Mouse (Mus musculus): Measurements from ENCODE around the gene Shank2. TPM values are rescaled to one million over a fixed set of nuclear protein-coding genes. Genes with fewer than 3 reads are reported as not detected.

The Shank2 gene
- 2.1 and 2.4 TPM in 2 replicates for polyA plus RNA-seq (2014; fragmentation: Nextera tagmentation; extraction: Ambion mirVana)

- DNase-seq (ENCODE audit: low spot score) (no peak), ATAC-seq (ENCODE audit: insufficient read depth, low FRiP score, low TSS enrichment) (no peak)
- Histone ChIP-seq H3K27me3 (ENCODE audit: control insufficient read depth, insufficient read depth, low read length) (no peaks in the 10 kb centered on the region), H3K4me1 (ENCODE audit: control insufficient read depth, insufficient read depth, low read length) (no peaks in the 10 kb centered on the region), H3K9ac (ENCODE audit: low read length) (no peak within 1 kb of the TSS), H3K36me3 (ENCODE audit: control insufficient read depth, insufficient read depth, low read length) (no peaks in the 10 kb centered on the region), H3K27ac (ENCODE audit: low read depth, low read length) (no peak within 1 kb of the TSS), H3K4me2 (ENCODE audit: low read depth) (no peak within 1 kb of the TSS), H3K9me3 (ENCODE audit: control insufficient read depth, low read length) (no peaks in the 10 kb centered on the region), H3K4me3 (ENCODE audit: low read depth, low read length) (no peak within 1 kb of the TSS)
- WGBS: 86% methylated on average over 3 of the region's 3 CpGs
Measured at GRCm38 (mm10) chr7:144001628-144002027, at the start of gene Shank2. Shank2 (plus strand) TSS chr7:144001928.

- H3K27me3 ChIP-seq (ENCODE audit: control insufficient read depth, insufficient read depth, low read length): no peaks in the 10 kb centered on the region
- H3K4me2 ChIP-seq (ENCODE audit: low read depth): no peak overlapping the region
- H3K4me3 ChIP-seq (ENCODE audit: low read depth, low read length): no peak overlapping the region
- H3K9ac ChIP-seq (ENCODE audit: low read length): no peak overlapping the region
- no peak for DNase-seq (ENCODE audit: low spot score)
- 78% methylated on average over 3 of the region's 3 CpGs for WGBS
- H3K9me3 ChIP-seq (ENCODE audit: control insufficient read depth, low read length): no peaks in the 10 kb centered on the region
- no peak for ATAC-seq (ENCODE audit: insufficient read depth, low FRiP score, low TSS enrichment)
- no peaks in the 10 kb centered on the region for H3K4me1 ChIP-seq (ENCODE audit: control insufficient read depth, insufficient read depth, low read length)
- H3K36me3 ChIP-seq (ENCODE audit: control insufficient read depth, insufficient read depth, low read length): no peaks in the 10 kb centered on the region
- no peak overlapping the region for H3K27ac ChIP-seq (ENCODE audit: low read depth, low read length)
Measured at GRCm38 (mm10) chr7:143952130-143952529, 49.6 kb upstream of the Shank2 start.

- ATAC-seq (ENCODE audit: insufficient read depth, low FRiP score, low TSS enrichment) (no peak), DNase-seq (ENCODE audit: low spot score) (no peak)
- H3K27ac ChIP-seq (ENCODE audit: low read depth, low read length): no peak overlapping the region
- H3K4me2 ChIP-seq (ENCODE audit: low read depth): no peak overlapping the region
- H3K27me3 ChIP-seq (ENCODE audit: control insufficient read depth, insufficient read depth, low read length): no peaks in the 10 kb centered on the region
- H3K4me3 ChIP-seq (ENCODE audit: low read depth, low read length): no peak overlapping the region
- WGBS: 83% methylated on average over 6 of the region's 6 CpGs
- H3K9ac ChIP-seq (ENCODE audit: low read length): no peak overlapping the region
- H3K4me1 ChIP-seq (ENCODE audit: control insufficient read depth, insufficient read depth, low read length): no peaks in the 10 kb centered on the region
- no peaks in the 10 kb centered on the region for H3K9me3 ChIP-seq (ENCODE audit: control insufficient read depth, low read length)
- H3K36me3 ChIP-seq (ENCODE audit: control insufficient read depth, insufficient read depth, low read length): no peaks in the 10 kb centered on the region
Measured at GRCm38 (mm10) chr7:143956575-143957295, 45.0 kb upstream of the Shank2 start.

- ATAC-seq (ENCODE audit: insufficient read depth, low FRiP score, low TSS enrichment) (no peak), DNase-seq (ENCODE audit: low spot score) (no peak)
- no peak overlapping the region for H3K4me2 ChIP-seq (ENCODE audit: low read depth)
- no peak overlapping the region for H3K27ac ChIP-seq (ENCODE audit: low read depth, low read length)
- no peaks in the 10 kb centered on the region for H3K4me1 ChIP-seq (ENCODE audit: control insufficient read depth, insufficient read depth, low read length)
- no peaks in the 10 kb centered on the region for H3K36me3 ChIP-seq (ENCODE audit: control insufficient read depth, insufficient read depth, low read length)
- no peaks in the 10 kb centered on the region for H3K9me3 ChIP-seq (ENCODE audit: control insufficient read depth, low read length)
- H3K9ac ChIP-seq (ENCODE audit: low read length): no peak overlapping the region
- WGBS: 66% methylated on average over 11 of the region's 11 CpGs
- H3K4me3 ChIP-seq (ENCODE audit: low read depth, low read length): no peak overlapping the region
- H3K27me3 ChIP-seq (ENCODE audit: control insufficient read depth, insufficient read depth, low read length): no peaks in the 10 kb centered on the region
Measured at GRCm38 (mm10) chr7:143958030-143958565, 43.6 kb upstream of the Shank2 start.

- no peaks in the 10 kb centered on the region for H3K36me3 ChIP-seq (ENCODE audit: control insufficient read depth, insufficient read depth, low read length)
- H3K4me3 ChIP-seq (ENCODE audit: low read depth, low read length): no peak overlapping the region
- H3K27ac ChIP-seq (ENCODE audit: low read depth, low read length): no peak overlapping the region
- WGBS: 90% methylated on average over 5 of the region's 5 CpGs
- ATAC-seq (ENCODE audit: insufficient read depth, low FRiP score, low TSS enrichment) (no peak), DNase-seq (ENCODE audit: low spot score) (no peak)
- H3K4me1 ChIP-seq (ENCODE audit: control insufficient read depth, insufficient read depth, low read length): no peaks in the 10 kb centered on the region
- H3K27me3 ChIP-seq (ENCODE audit: control insufficient read depth, insufficient read depth, low read length): no peaks in the 10 kb centered on the region
- no peak overlapping the region for H3K4me2 ChIP-seq (ENCODE audit: low read depth)
- H3K9ac ChIP-seq (ENCODE audit: low read length): no peak overlapping the region
- no peaks in the 10 kb centered on the region for H3K9me3 ChIP-seq (ENCODE audit: control insufficient read depth, low read length)
Measured at GRCm38 (mm10) chr7:143963813-143964212, 37.9 kb upstream of the Shank2 start.

GRCm38 (mm10) chr7:143966621-143967020 is 35.1 kb upstream of the Shank2 start:
- Histone ChIP-seq H3K27ac (ENCODE audit: low read depth, low read length) (no peak overlapping the region), H3K4me1 (ENCODE audit: control insufficient read depth, insufficient read depth, low read length) (no peaks in the 10 kb centered on the region), H3K9ac (ENCODE audit: low read length) (no peak overlapping the region), H3K4me3 (ENCODE audit: low read depth, low read length) (no peak overlapping the region), H3K27me3 (ENCODE audit: control insufficient read depth, insufficient read depth, low read length) (no peaks in the 10 kb centered on the region), H3K36me3 (ENCODE audit: control insufficient read depth, insufficient read depth, low read length) (no peaks in the 10 kb centered on the region), H3K9me3 (ENCODE audit: control insufficient read depth, low read length) (no peaks in the 10 kb centered on the region), H3K4me2 (ENCODE audit: low read depth) (no peak overlapping the region)
- 85% methylated on average over 7 of the region's 7 CpGs for WGBS
- DNase-seq (ENCODE audit: low spot score) (no peak), ATAC-seq (ENCODE audit: insufficient read depth, low FRiP score, low TSS enrichment) (no peak)

- H3K36me3 ChIP-seq (ENCODE audit: control insufficient read depth, insufficient read depth, low read length): no peaks in the 10 kb centered on the region
- H3K4me2 ChIP-seq (ENCODE audit: low read depth): peak overlapping the region; percentile 84
- H3K4me3 ChIP-seq (ENCODE audit: low read depth, low read length): peak overlapping the region; percentile 42
- DNase-seq (ENCODE audit: low spot score) (no peak), ATAC-seq (ENCODE audit: insufficient read depth, low FRiP score, low TSS enrichment) (no peak)
- no peaks in the 10 kb centered on the region for H3K9me3 ChIP-seq (ENCODE audit: control insufficient read depth, low read length)
- H3K9ac ChIP-seq (ENCODE audit: low read length): no peak overlapping the region
- no peak overlapping the region for H3K27ac ChIP-seq (ENCODE audit: low read depth, low read length)
- peaks cover 9% of the 10 kb centered on the region for H3K4me1 ChIP-seq (ENCODE audit: control insufficient read depth, insufficient read depth, low read length)
- peaks cover 51% of the 10 kb centered on the region for H3K27me3 ChIP-seq (ENCODE audit: control insufficient read depth, insufficient read depth, low read length)
- 23% methylated on average over 5 of the region's 5 CpGs for WGBS
Measured at GRCm38 (mm10) chr7:143977491-143977830, 24.3 kb upstream of the Shank2 start.

- H3K9ac ChIP-seq (ENCODE audit: low read length): no peak overlapping the region
Measured at GRCm38 (mm10) chr7:143977831-143978682, 23.7 kb upstream of the Shank2 start.

More at GRCm38 (mm10) chr7:143977831-143978682, 23.7 kb upstream of the Shank2 start:
- H3K4me3 ChIP-seq (ENCODE audit: low read depth, low read length): peak overlapping the region; percentile 42
- WGBS: under 1% methylated on average over 61 of the region's 67 CpGs
- peaks cover 51% of the 10 kb centered on the region for H3K27me3 ChIP-seq (ENCODE audit: control insufficient read depth, insufficient read depth, low read length)
- H3K36me3 ChIP-seq (ENCODE audit: control insufficient read depth, insufficient read depth, low read length): no peaks in the 10 kb centered on the region
- H3K9me3 ChIP-seq (ENCODE audit: control insufficient read depth, low read length): no peaks in the 10 kb centered on the region
- peak; percentile 38 for ATAC-seq (ENCODE audit: insufficient read depth, low FRiP score, low TSS enrichment)
- H3K4me2 ChIP-seq (ENCODE audit: low read depth): peak overlapping the region; percentile 84
- H3K4me1 ChIP-seq (ENCODE audit: control insufficient read depth, insufficient read depth, low read length): peaks cover 9% of the 10 kb centered on the region
- peak; percentile 15 for DNase-seq (ENCODE audit: low spot score)
- H3K27ac ChIP-seq (ENCODE audit: low read depth, low read length): no peak overlapping the region

Data from neural tube, embryonic 11.5 days (tissue).